Mouse (Mus musculus) intestine, embryonic 15.5 days (tissue): ENCODE data around the gene Hnf1b. TPM values are rescaled to one million over a fixed set of nuclear protein-coding genes. Genes with fewer than 3 reads are reported as not detected.

Experiments
- ATAC-seq: fragments of 200-750 bp; cut with Nextera tagmentation; 2 replicates; pipeline ENCODE4 v1.8.0; 2017; ENCODE audit warnings: moderate TSS enrichment, moderate library complexity
- H3K27ac ChIP-seq: fragments of 300-500 bp; sonication (generic); 2 replicates; pipeline ENCODE4 v1.5.1; 2015; ENCODE audit warnings: mild to moderate bottlenecking, inconsistent platforms
- H3K27me3 ChIP-seq: fragments of 300-500 bp; sonication (generic); replicated peaks from 2 replicates; pipeline ENCODE4 v1.6.1; 2015; ENCODE audit warnings: inconsistent platforms
- H3K36me3 ChIP-seq: fragments of 300-500 bp; sonication (generic); 2 replicates; pipeline ENCODE4 v1.6.1; 2015; ENCODE audit warnings: inconsistent platforms
- H3K4me1 ChIP-seq: fragments of 300-500 bp; sonication (generic); replicated peaks from 2 replicates; pipeline ENCODE4 v1.6.1; 2015; ENCODE audit warnings: inconsistent platforms
- H3K4me2 ChIP-seq: fragments of 300-500 bp; sonication (generic); replicated peaks from 2 replicates; pipeline ENCODE4 v1.6.1; 2015; ENCODE audit warnings: mild to moderate bottlenecking, inconsistent platforms
- H3K4me3 ChIP-seq: fragments of 300-500 bp; sonication (generic); replicated peaks from 2 replicates; pipeline ENCODE4 v1.5.1; 2015; ENCODE audit warnings: inconsistent platforms
- H3K9ac ChIP-seq: fragments of 300-500 bp; sonication (generic); 2 replicates; pipeline ENCODE4 v1.6.1; 2015; ENCODE audit warnings: inconsistent platforms
- H3K9me3 ChIP-seq: fragments of 300-500 bp; sonication (generic); 2 replicates; pipeline ENCODE4 v1.6.1; 2016; ENCODE audit warnings: inconsistent platforms
- WGBS: fragments of 180-500 bp; shearing (Covaris S2); methylation state at CpG from one replicate; pipeline ENCODE4 v1.1.7; 2015; 5-methylcytosine and 5-hydroxymethylcytosine counted together
- polyA plus RNA-seq: library from polyadenylated mRNA; unstranded; fragments of >200 nt; fragmentation: Nextera tagmentation; extraction: Ambion mirVana; gene quantifications from 2 replicates; pipeline ENCODE4 v1.2.1, GENCODE M21; 2015

Gene Hnf1b
- polyA plus RNA-seq, 1 experiment from 2014 or later = 9.3 TPM

DNA sequence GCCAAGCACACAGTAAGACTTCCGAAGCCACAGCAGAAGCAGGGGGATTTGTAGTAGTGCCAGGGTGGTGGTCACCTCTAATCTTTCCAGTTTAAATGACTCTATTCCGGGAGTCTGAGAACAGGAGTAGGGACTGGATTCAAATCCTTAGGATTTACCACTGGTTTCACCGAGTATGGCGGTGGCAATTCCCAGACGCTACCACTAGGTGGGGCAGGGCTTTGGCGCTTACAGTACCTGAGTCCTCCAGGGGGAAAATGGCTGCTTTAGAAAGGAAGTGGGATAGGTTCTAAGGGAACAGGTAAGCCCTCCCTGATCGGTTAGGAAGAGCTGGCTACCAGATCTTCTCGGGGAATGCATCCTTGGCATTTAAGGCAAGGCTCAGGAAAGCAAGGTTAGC, 17.5 kb upstream of the Hnf1b start:
- no peak overlapping the region for H3K4me3 ChIP-seq
- WGBS = 49% methylated on average over 8 of the region's 8 CpGs
- no peaks in the 10 kb centered on the region for H3K27me3 ChIP-seq
- no peaks in the 10 kb centered on the region for H3K36me3 ChIP-seq
- no peak overlapping the region for H3K9ac ChIP-seq
- ATAC-seq = no peak
- H3K9me3 ChIP-seq = no peaks in the 10 kb centered on the region
- H3K4me1 ChIP-seq = no peaks in the 10 kb centered on the region
- H3K27ac ChIP-seq = no peak overlapping the region
- no peak overlapping the region for H3K4me2 ChIP-seq

DNA sequence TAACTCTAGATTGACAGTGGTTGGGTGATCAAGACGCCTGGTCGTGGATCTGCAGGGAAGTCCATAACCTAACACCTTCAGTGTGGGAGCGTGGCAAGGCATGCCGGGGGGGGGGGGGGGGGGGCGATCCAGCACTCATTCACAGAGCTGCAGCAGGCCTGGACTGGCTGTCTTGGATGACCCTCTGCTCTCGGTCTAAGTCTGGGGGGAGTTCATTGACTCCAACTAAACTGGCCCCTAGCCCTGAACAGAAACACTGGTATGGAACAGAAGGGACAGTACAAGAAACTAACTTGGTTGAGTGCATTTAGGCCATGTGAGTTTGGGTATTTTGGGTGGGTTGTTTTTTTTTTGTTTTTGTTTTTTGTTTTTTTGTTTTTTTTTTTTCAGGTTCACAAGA, 16.3 kb upstream of the Hnf1b start:
- H3K27me3 ChIP-seq = no peaks in the 10 kb centered on the region
- ATAC-seq = no peak
- H3K4me1 ChIP-seq = no peaks in the 10 kb centered on the region
- H3K9me3 ChIP-seq = no peaks in the 10 kb centered on the region
- no peak overlapping the region for H3K4me2 ChIP-seq
- no peak overlapping the region for H3K27ac ChIP-seq
- H3K36me3 ChIP-seq = no peaks in the 10 kb centered on the region
- no peak overlapping the region for H3K9ac ChIP-seq
- H3K4me3 ChIP-seq = no peak overlapping the region
- WGBS = 91% methylated on average over 6 of the region's 6 CpGs

DNA sequence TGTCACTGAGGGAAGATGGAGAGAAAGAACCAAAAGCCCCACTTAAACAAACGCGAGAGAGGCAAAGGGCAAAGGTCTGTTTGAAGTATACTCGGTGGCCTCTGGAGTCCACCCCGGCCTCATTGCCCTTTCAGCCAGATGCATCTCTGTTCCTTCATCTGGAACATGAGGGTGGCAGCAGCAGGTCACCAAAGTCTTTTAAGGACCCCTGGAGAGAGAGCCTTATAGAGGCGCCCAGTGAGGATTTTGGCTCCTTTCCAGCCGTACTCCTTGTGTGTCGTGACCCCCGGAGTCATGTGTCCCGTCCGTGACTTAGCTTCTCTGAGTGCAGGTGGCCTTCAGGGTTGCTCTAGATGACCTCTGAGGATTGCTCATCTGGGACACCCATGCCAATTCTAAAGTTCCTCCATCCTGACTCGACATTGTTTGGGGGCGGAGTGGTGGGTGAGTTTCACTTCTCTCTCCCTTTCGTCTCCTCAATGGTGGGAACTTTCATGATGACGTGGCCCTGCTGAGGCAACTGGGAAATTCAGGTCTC, 15.8 kb upstream of the Hnf1b start:
- H3K36me3 ChIP-seq = no peaks in the 10 kb centered on the region
- 0 out of 2 replicates have a peak overlapping the region, but pooled peaks have one; percentile 26 for H3K4me2 ChIP-seq
- H3K4me1 ChIP-seq = no peaks in the 10 kb centered on the region
- 48% methylated on average over 14 of the region's 14 CpGs for WGBS
- no peak overlapping the region for H3K27ac ChIP-seq
- no peak overlapping the region for H3K9ac ChIP-seq
- H3K27me3 ChIP-seq = no peaks in the 10 kb centered on the region
- ATAC-seq = peak; percentile 63; the same call in 1 of the 2 replicates
- no peak overlapping the region for H3K4me3 ChIP-seq
- no peaks in the 10 kb centered on the region for H3K9me3 ChIP-seq

DNA sequence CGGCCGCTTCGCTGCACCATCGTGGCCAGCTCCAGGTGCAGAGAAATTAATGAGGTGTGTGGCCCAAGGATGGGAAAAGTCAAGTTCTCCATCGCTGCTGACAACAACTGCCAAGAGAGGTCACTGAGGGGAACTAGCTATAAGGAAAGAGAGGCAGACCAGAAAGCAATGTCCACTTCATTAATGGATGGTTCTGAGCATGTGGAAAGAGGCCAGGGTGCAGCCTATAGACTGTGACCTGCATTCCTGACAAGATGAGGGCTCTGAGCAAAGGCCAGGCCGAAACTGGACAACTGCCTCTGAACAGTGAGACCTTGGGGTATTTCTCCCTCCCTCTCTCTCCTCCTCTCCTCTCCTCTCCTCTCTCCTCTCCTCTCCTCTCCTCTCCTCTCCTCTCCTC, 10.4 kb upstream of the Hnf1b start:
- ATAC-seq = no peak
- no peaks in the 10 kb centered on the region for H3K9me3 ChIP-seq
- H3K27me3 ChIP-seq = no peaks in the 10 kb centered on the region
- WGBS = 79% methylated on average over 6 of the region's 6 CpGs
- no peak overlapping the region for H3K9ac ChIP-seq
- no peaks in the 10 kb centered on the region for H3K36me3 ChIP-seq
- no peak overlapping the region for H3K27ac ChIP-seq
- no peak overlapping the region for H3K4me2 ChIP-seq
- H3K4me1 ChIP-seq = no peaks in the 10 kb centered on the region
- H3K4me3 ChIP-seq = no peak overlapping the region

DNA sequence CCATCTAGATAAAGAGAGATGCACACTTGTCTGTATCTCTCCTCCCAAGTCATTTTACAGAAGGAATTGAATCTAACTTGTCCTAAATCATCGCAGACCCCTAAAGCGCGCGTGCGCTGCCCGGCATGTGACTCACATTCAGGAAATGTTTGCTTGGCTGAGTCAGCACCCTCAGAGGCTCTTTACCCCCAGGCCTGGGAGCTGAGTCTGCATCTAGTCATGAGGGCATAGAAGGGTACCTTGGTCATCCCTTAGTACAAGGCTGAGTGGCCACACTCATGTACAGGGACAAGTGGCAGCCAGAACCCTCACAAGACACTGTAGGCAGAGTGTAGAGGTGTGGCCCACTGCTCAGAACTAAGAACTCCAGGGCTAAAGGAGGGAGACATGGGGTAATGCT, 6.3 kb upstream of the Hnf1b start:
- Histone ChIP-seq H3K4me1 (no peaks in the 10 kb centered on the region), H3K27ac (no peak overlapping the region), H3K4me3 (no peak overlapping the region), H3K9me3 (no peaks in the 10 kb centered on the region), H3K9ac (no peak overlapping the region), H3K4me2 (no peak overlapping the region), H3K36me3 (no peaks in the 10 kb centered on the region), H3K27me3 (no peaks in the 10 kb centered on the region)
- ATAC-seq = no peak
- WGBS = 85% methylated on average over 6 of the region's 6 CpGs

DNA sequence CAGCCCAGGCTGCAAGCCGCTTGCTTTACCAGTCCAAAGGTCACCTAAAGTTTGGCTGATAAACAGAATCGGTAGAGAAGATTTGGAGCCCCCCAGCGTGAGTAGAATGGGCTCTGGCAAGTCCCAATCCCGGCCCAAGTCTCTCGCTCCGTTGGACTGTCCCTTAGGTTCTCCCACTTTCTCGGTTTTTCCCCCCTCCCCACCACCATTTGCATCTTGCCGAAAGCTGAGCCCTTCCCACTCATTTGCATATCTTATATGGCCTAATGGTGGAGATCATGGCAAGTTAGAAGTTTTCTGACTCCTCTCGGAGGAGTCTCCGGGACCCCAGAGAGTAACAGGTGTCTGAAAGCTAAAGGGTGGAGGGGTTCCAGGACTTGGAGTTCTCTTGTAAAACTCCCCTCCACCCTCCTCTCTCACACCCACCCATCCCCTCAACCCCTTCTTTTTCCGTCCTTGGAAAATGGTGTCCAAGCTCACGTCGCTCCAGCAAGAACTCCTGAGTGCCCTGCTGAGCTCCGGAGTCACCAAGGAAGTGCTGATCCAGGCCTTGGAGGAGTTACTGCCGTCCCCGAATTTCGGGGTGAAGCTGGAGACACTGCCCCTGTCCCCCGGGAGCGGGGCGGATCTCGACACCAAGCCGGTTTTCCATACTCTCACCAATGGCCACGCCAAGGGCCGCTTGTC, 866 bp downstream of the Hnf1b start:
- Histone ChIP-seq H3K9me3 (no peaks in the 10 kb centered on the region), H3K36me3 (no peaks in the 10 kb centered on the region), H3K4me2 (peak overlapping the region; percentile 62), H3K9ac (peak overlapping the region; percentile 63), H3K4me3 (peak overlapping the region; percentile 44), H3K27ac (peak overlapping the region; percentile 84), H3K4me1 (no peaks in the 10 kb centered on the region; the same call in 1 of the 2 replicates), H3K27me3 (peaks cover 37% of the 10 kb centered on the region)
- under 1% methylated on average over 24 of the region's 24 CpGs for WGBS
- ATAC-seq = peak; percentile 38

DNA sequence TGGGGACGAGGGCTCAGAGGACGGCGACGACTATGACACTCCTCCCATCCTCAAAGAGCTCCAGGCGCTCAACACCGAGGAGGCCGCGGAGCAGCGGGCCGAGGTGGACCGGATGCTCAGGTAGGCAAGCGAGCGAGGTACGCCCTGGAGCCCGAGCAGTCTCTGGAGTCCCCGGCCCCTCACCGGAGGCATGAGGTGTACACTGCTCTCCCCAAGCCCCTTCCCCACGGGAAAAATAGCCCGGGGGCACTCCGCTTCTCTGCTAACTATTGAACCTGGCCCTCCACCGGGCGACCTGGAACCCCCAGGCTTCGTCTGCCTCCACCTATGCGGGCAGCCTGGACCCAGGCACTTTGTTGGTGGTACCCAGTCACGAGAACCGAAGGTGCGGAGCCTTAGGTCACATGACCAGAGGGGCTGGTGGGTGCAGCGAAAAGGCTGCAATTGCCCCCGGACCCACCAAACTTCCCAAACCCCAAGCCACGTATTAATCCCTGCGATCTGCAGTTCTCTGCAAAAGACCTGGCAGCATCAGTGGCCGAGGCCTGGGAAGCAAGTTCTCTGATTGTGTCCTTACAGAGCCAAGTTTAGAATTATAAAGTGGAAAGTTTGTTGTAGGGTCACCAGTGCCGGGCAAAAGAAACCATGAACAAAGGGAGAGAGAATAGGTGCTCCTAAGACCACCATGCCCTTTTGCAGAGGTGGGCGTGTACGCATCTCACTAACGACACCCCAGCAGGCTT, 1.6 kb downstream of the Hnf1b start:
- Histone ChIP-seq H3K4me1 (no peaks in the 10 kb centered on the region; the same call in 1 of the 2 replicates), H3K9me3 (no peaks in the 10 kb centered on the region), H3K27ac (peak overlapping the region; percentile 84), H3K27me3 (peaks cover 42% of the 10 kb centered on the region), H3K4me3 (peak overlapping the region; percentile 44), H3K36me3 (no peaks in the 10 kb centered on the region), H3K4me2 (peak overlapping the region; percentile 62), H3K9ac (peak overlapping the region; percentile 63)
- 1% methylated on average over 36 of the region's 36 CpGs for WGBS
- ATAC-seq = peak; percentile 17

DNA sequence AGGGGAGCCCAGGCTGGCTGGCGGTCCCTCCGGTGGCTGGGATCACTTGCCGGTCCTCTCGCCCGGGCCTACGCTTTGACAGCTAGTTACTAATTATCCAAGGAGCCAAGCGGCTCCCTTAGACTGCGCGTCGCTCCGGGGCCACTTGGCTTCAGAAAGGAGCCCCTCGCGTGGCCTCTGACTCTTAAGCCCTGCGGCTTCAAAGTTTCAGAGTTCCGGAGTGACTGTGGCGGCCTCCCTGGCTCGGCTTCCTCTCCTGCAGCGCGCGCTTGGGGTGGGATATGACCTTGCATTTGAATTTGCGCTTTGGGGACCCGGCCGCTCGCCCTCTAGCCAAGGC, 2.1 kb downstream of the Hnf1b start:
- H3K9ac ChIP-seq = peak overlapping the region; percentile 63
- no peaks in the 10 kb centered on the region for H3K9me3 ChIP-seq
- peaks cover 42% of the 10 kb centered on the region for H3K27me3 ChIP-seq
- peak overlapping the region; percentile 84 for H3K27ac ChIP-seq
- under 1% methylated on average over 24 of the region's 24 CpGs for WGBS
- H3K4me3 ChIP-seq = peak overlapping the region; percentile 44
- peak; percentile 66 for ATAC-seq
- H3K36me3 ChIP-seq = no peaks in the 10 kb centered on the region
- H3K4me1 ChIP-seq = no peaks in the 10 kb centered on the region; the same call in 1 of the 2 replicates
- peak overlapping the region; percentile 62 for H3K4me2 ChIP-seq

DNA sequence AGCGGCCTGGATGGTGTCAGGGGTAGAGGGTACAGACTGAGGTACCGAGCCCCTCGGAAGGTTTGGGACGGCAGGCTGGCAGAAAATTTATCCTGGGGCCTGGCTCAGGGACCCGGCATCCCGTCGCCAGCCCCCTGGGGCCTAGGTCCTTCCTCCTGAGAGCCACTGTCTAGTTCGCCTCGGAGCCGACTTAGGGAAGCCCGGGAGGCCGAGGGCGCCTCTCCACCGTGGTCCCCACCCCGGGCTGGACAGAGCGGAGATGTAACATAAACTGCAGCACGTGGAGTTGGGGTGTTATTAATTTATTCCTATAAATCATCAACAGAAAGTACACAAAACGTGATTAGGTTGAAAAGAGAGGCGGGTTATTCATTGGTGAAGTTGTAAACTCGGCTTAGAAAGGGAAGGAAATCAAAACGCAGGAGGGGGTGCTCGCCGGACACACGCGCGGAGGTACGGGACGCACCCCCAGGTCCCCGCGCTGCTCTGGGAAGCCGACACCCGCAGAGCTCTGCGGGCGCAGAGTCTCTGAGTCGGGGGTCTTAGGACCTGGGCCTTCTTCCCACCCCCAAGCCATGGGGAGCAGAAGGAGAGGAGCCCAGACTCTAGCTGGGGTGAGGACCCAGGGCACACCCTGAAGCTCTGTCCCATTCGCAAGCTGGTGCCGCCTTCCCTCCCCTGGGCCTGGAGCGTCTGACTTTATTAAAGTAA, 2.8 kb downstream of the Hnf1b start:
- peak overlapping the region; percentile 84 for H3K27ac ChIP-seq
- no peaks in the 10 kb centered on the region for H3K9me3 ChIP-seq
- ATAC-seq = peak; percentile 53
- WGBS = under 1% methylated on average over 38 of the region's 38 CpGs
- H3K9ac ChIP-seq = peak overlapping the region; percentile 63
- no peaks in the 10 kb centered on the region for H3K36me3 ChIP-seq
- H3K27me3 ChIP-seq = peaks cover 42% of the 10 kb centered on the region
- peak overlapping the region; percentile 62 for H3K4me2 ChIP-seq
- H3K4me3 ChIP-seq = peak overlapping the region; percentile 44
- H3K4me1 ChIP-seq = no peaks in the 10 kb centered on the region; the same call in 1 of the 2 replicates

DNA sequence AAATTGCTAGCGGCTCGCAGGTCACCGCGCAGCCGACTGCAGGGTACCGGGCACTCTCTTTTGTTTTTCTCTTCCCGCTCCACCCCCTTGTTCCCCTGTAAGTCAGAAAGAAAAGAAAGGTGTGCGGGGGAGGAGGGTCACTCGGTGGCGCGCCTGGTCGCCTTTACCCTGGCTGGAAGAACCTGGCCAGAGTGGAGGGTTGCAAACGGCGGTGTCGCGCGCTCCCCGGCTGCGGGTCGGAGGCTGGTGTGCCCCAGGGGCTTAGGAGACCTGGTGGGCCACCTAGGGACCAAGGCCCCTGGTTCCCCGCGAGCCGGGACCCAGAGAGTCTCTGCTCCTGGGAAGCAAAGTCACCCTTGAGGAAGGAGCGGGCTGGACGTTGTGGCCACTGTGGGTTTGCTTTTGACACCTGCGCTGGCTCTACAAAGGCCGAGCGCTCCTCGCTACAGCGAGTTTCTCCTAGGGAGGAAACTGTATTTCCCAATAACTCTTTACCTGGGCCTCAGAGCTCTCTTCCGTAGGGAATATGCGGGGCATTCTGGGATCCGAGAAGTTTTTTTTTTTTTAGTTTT, 3.4 kb downstream of the Hnf1b start:
- no peaks in the 10 kb centered on the region; the same call in 1 of the 2 replicates for H3K4me1 ChIP-seq
- H3K4me2 ChIP-seq = peak overlapping the region; percentile 62
- H3K27me3 ChIP-seq = peaks cover 42% of the 10 kb centered on the region
- peak overlapping the region; percentile 63 for H3K9ac ChIP-seq
- 0 out of 2 replicates have a peak, but pooled peaks have one; percentile 11 for ATAC-seq
- H3K4me3 ChIP-seq = peak overlapping the region; percentile 44
- WGBS = under 1% methylated on average over 31 of the region's 33 CpGs
- no peaks in the 10 kb centered on the region for H3K36me3 ChIP-seq
- H3K27ac ChIP-seq = peak overlapping the region; percentile 84
- no peaks in the 10 kb centered on the region for H3K9me3 ChIP-seq

DNA sequence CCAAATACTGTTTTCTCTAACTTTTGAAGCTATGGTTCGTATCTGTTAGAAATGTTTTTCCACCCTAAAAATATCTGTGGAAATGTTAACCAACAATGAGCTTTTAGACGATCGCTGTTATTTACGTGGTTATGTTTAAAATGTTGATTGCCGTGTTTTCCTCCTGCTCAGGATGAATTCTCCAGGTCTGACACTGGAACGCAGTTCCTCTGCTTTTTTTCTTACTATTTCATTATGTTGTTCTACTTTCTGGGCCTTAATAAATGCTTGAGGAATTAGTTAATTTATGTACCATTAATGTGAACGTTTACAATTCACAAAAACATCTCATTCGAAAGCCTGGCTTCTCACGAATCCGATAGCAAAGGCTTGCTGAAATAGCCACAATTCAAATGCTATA, 4.2 kb downstream of the Hnf1b start:
- no peaks in the 10 kb centered on the region for H3K36me3 ChIP-seq
- no peak for ATAC-seq
- H3K27me3 ChIP-seq = peaks cover 42% of the 10 kb centered on the region
- 9% methylated on average over 10 of the region's 10 CpGs for WGBS
- no peak overlapping the region for H3K4me3 ChIP-seq
- no peak overlapping the region for H3K9ac ChIP-seq
- H3K4me2 ChIP-seq = peak overlapping the region; percentile 62
- no peak overlapping the region for H3K27ac ChIP-seq
- H3K9me3 ChIP-seq = no peaks in the 10 kb centered on the region
- no peaks in the 10 kb centered on the region; the same call in 1 of the 2 replicates for H3K4me1 ChIP-seq

DNA sequence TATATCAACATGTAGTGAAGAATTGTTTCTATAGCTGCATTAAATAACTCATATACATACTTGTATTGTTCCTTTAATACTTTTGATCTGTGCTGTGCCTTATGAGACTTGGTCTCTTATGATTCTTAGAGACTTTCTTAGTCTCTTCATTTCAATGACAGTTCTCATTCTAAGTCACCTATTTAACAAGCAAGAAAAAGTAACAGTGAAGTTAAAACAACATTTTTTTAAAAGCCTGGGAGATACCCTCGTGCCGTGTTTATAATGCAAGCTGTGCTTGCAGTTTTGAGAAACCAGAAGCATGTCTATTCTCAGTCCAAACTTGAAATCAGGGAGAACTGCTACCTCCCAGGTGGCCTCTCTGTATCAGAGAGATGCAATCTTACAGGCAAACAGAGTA, 4.8 kb downstream of the Hnf1b start:
- no peak for ATAC-seq
- no peaks in the 10 kb centered on the region; the same call in 1 of the 2 replicates for H3K4me1 ChIP-seq
- H3K4me2 ChIP-seq = peak overlapping the region; percentile 12; the same call in 1 of the 2 replicates
- 7% methylated on average over 2 of the region's 2 CpGs for WGBS
- no peaks in the 10 kb centered on the region for H3K36me3 ChIP-seq
- H3K9me3 ChIP-seq = no peaks in the 10 kb centered on the region
- no peak overlapping the region for H3K4me3 ChIP-seq
- no peak overlapping the region for H3K9ac ChIP-seq
- H3K27me3 ChIP-seq = peaks cover 42% of the 10 kb centered on the region
- H3K27ac ChIP-seq = no peak overlapping the region
